Mouse (Mus musculus): Measurements from ENCODE around the gene Ky. TPM values are rescaled to one million over a fixed set of nuclear protein-coding genes. Genes with fewer than 3 reads are reported as not detected.

The Ky gene
- total and polyA plus RNA-seq, 3 experiments = not detected

- dilution Hi-C loops (cut with MboI; ENCODE audit: extremely low pct_ligation_motif_present, extremely low pct_unique_long_range_greater_than_20kb, low sequenced_read_pairs) = no loop called here
- TF ChIP-seq CHD1 (IDR thresholded peaks at IDR 0.05; ENCODE audit: low read depth, low read length) (no peak), ZC3H11A (IDR thresholded peaks at IDR 0.05; ENCODE audit: low read depth, low read length) (no peak), SIN3A (IDR thresholded peaks at IDR 0.05; ENCODE audit: low read length) (no peak), TCF12 (IDR thresholded peaks at IDR 0.05; ENCODE audit: low read depth, low read length) (no peak), TBP (conservative IDR thresholded peaks at IDR 0.05; ENCODE audit: low read depth, low read length) (no peak), NRF1 (IDR thresholded peaks at IDR 0.05; ENCODE audit: low read depth, low read length) (no peak), POLR2AphosphoS2 (IDR thresholded peaks at IDR 0.05; ENCODE audit: low read depth, low read length) (no peak), NELFE (IDR thresholded peaks at IDR 0.05; ENCODE audit: low read depth, low read length) (no peak), CHD2 (IDR thresholded peaks at IDR 0.05; ENCODE audit: low read length) (no peak), E2F4 (IDR thresholded peaks at IDR 0.05; ENCODE audit: insufficient replicate concordance, low read depth, low read length) (no peak), ZKSCAN1 (IDR thresholded peaks at IDR 0.05; ENCODE audit: borderline replicate concordance, low read depth, low read length) (no peak), RCOR1 (conservative IDR thresholded peaks at IDR 0.05; ENCODE audit: low read depth, low read length) (no peak), ZNF384 (IDR thresholded peaks at IDR 0.05; ENCODE audit: low read depth, low read length) (no peak), MEF2A (IDR thresholded peaks at IDR 0.05; ENCODE audit: borderline replicate concordance, low read depth, low read length) (no peak), ZMIZ1 (IDR thresholded peaks at IDR 0.05; ENCODE audit: low read depth, low read length) (no peak), PAX5 (IDR thresholded peaks at IDR 0.05; ENCODE audit: low read length) (no peak)
- H3K79me2 ChIP-seq (replicated peaks; ENCODE audit: control insufficient read depth, extremely low read depth, insufficient read depth, poor library complexity, severe bottlenecking) = no peaks in the 10 kb centered on the region
- no peak for DNase-seq (ENCODE audit: extremely low read depth)
- peaks cover 19% of the 10 kb centered on the region for H3K27me3 ChIP-seq (replicated peaks)
- peaks cover 0 to 3% of the 10 kb centered on the region in 2 experiments; a peak in 1 of 4 replicates for H3K4me1 ChIP-seq (ENCODE audit: control insufficient read depth in 1 of 2, insufficient read depth in 2 of 2)
- no peak overlapping the region for H3K9ac ChIP-seq (ENCODE audit: insufficient read depth, low read depth)
- in situ Hi-C loops (cut with MboI; ENCODE audit: low pct_ligation_motif_present, low pct_unique_long_range_greater_than_20kb, low sequenced_read_pairs) = no loop called here
- H3K36me3 ChIP-seq (replicated peaks in 1 of 2; ENCODE audit: control insufficient read depth in 1 of 2, insufficient read depth in 1 of 2, low read length in 1 of 2) = no peaks in the 10 kb centered on the region
- peaks cover 12% of the 10 kb centered on the region for H3K9me3 ChIP-seq (replicated peaks; ENCODE audit: low read length)
- H3K4me2 ChIP-seq (ENCODE audit: insufficient read depth, low read depth, poor library complexity, severe bottlenecking) = no peak overlapping the region
- no peak overlapping the region for H3K27ac ChIP-seq (ENCODE audit: insufficient read depth, low read depth)
- H3K4me3 ChIP-seq (replicated peaks in 1 of 3; ENCODE audit: low read depth in 2 of 3, low read length in 2 of 3, poor library complexity in 1 of 3) = no peak overlapping the region
Observed at GRCm38 (mm10) chr9:102553781-102554180, 48.2 kb downstream of the Ky start.

- no peak overlapping the region for H3K9ac ChIP-seq (ENCODE audit: insufficient read depth, low read depth)
- peaks cover 15% of the 10 kb centered on the region for H3K9me3 ChIP-seq (replicated peaks; ENCODE audit: low read length)
- H3K79me2 ChIP-seq (replicated peaks; ENCODE audit: control insufficient read depth, extremely low read depth, insufficient read depth, poor library complexity, severe bottlenecking) = no peaks in the 10 kb centered on the region
- H3K4me3 ChIP-seq (replicated peaks in 1 of 3; ENCODE audit: low read depth in 2 of 3, low read length in 2 of 3, poor library complexity in 1 of 3) = no peak overlapping the region
- no peak overlapping the region for H3K27ac ChIP-seq (ENCODE audit: insufficient read depth, low read depth)
- in situ Hi-C loops (cut with MboI; ENCODE audit: low pct_ligation_motif_present, low pct_unique_long_range_greater_than_20kb, low sequenced_read_pairs) = no loop called here
- H3K4me2 ChIP-seq (ENCODE audit: insufficient read depth, low read depth, poor library complexity, severe bottlenecking) = no peak overlapping the region
- dilution Hi-C loops (cut with MboI; ENCODE audit: extremely low pct_ligation_motif_present, extremely low pct_unique_long_range_greater_than_20kb, low sequenced_read_pairs) = no loop called here
- TF ChIP-seq JUND (conservative IDR thresholded peaks at IDR 0.05; ENCODE audit: low read depth, low read length) = no peak
- peaks cover 11% of the 10 kb centered on the region for H3K27me3 ChIP-seq (replicated peaks)
- H3K4me1 ChIP-seq (ENCODE audit: control insufficient read depth in 1 of 2, insufficient read depth in 2 of 2) = no peaks in the 10 kb centered on the region
- DNase-seq (ENCODE audit: extremely low read depth) = no peak
- H3K36me3 ChIP-seq (replicated peaks in 1 of 2; ENCODE audit: control insufficient read depth in 1 of 2, insufficient read depth in 1 of 2, low read length in 1 of 2) = no peaks in the 10 kb centered on the region
Observed at GRCm38 (mm10) chr9:102558463-102558862, 52.9 kb downstream of the Ky start.

All from CH12.LX (cell line).